Mouse (Mus musculus) hindbrain, embryonic 12.5 days (tissue): Measurements from ENCODE around the gene 4930442H23Rik. TPM values are rescaled to one million over a fixed set of nuclear protein-coding genes. Genes with fewer than 3 reads are reported as not detected.
A peak's percentile ranks its signal among the peaks of the same experiment; 100 is the strongest.
"Not testable (repeated sequence)": the region's sequence is repeated elsewhere in the genome, so short reads cannot be mapped to it uniquely, and the experiment has no call there.

Experiments
- ATAC-seq: fragments of 200-750 bp; cut with Nextera tagmentation; 2 replicates; pipeline ENCODE4 v1.8.0; 2017; ENCODE audit warnings: moderate TSS enrichment; ENCODE audit not compliant: low FRiP score
- H3K27ac ChIP-seq: fragments of 300-500 bp; sonication (generic); 2 replicates; pipeline ENCODE4 v1.5.1; 2016; ENCODE audit warnings: mild to moderate bottlenecking
- H3K27me3 ChIP-seq: fragments of 300-500 bp; sonication (generic); 2 replicates; pipeline ENCODE4 v1.6.1; 2016; ENCODE audit warnings: mild to moderate bottlenecking
- H3K36me3 ChIP-seq: fragments of 300-500 bp; sonication (generic); 2 replicates; pipeline ENCODE4 v1.6.1; 2016; ENCODE audit warnings: mild to moderate bottlenecking
- H3K4me1 ChIP-seq: fragments of 300-500 bp; sonication (generic); 2 replicates; pipeline ENCODE4 v1.6.1; 2016
- H3K4me2 ChIP-seq: fragments of 300-500 bp; sonication (generic); replicated peaks from 2 replicates; pipeline ENCODE4 v1.6.1; 2016; ENCODE audit warnings: mild to moderate bottlenecking
- H3K4me3 ChIP-seq: fragments of 300-500 bp; sonication (generic); 2 replicates; pipeline ENCODE4 v1.5.1; 2016; ENCODE audit warnings: mild to moderate bottlenecking
- H3K9ac ChIP-seq: fragments of 300-500 bp; sonication (generic); 2 replicates; pipeline ENCODE4 v1.6.1; 2016; ENCODE audit warnings: mild to moderate bottlenecking, moderate library complexity
- H3K9me3 ChIP-seq: fragments of 300-500 bp; sonication (generic); replicated peaks from 2 replicates; pipeline ENCODE4 v1.6.1; 2016; ENCODE audit warnings: mild to moderate bottlenecking
- whole genome bisulfite sequencing: fragments of 180-500 bp; shearing (Covaris S2); methylation state at CpG from one replicate; pipeline ENCODE4 v1.1.7; 2016; 5-methylcytosine and 5-hydroxymethylcytosine counted together
- polyA plus RNA-seq: library from polyadenylated mRNA; unstranded; fragments of >200 nt; fragmentation: Nextera tagmentation; extraction: Ambion mirVana; gene quantifications from 2 replicates; pipeline ENCODE4 v1.2.1, GENCODE M21; 2016

The 4930442H23Rik gene
- polyA plus RNA-seq: not detected in 2 replicates

DNA sequence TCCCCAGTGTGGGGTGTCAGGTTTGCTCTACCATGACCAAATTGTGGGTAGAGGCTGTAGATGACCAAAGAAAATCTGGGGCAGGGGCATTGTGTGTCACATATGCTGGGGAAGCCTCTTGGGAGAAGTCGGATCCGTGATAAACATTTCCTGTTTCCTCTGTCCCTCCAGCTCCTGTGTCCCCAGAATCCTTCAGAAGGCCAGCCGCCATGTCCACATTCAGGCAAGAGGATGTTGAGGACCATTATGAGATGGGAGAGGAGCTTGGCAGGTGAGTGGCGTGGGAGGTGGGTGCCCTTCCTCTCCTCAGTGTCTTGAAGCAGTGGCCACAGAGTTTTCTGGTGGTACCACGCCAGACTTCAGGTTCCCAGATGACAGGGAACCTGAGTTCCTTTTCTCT, at the start of gene 4930442H23Rik:
Gene 4930442H23Rik (minus strand): TSS at position 45 of the 400 bp plus-strand sequence.
- Histone ChIP-seq H3K27ac (peak within 1 kb of the TSS; percentile 86), H3K4me1 (peaks cover 26% of the 10 kb centered on the region), H3K4me2 (peak within 1 kb of the TSS; percentile 64), H3K36me3 (peaks cover 64% of the 10 kb centered on the region), H3K9ac (peak within 1 kb of the TSS; percentile 66), H3K9me3 (no peaks in the 10 kb centered on the region), H3K4me3 (peak within 1 kb of the TSS; percentile 61), H3K27me3 (no peaks in the 10 kb centered on the region)
- WGBS: 88% methylated on average over 5 of the region's 5 CpGs
- ATAC-seq: no peak

DNA sequence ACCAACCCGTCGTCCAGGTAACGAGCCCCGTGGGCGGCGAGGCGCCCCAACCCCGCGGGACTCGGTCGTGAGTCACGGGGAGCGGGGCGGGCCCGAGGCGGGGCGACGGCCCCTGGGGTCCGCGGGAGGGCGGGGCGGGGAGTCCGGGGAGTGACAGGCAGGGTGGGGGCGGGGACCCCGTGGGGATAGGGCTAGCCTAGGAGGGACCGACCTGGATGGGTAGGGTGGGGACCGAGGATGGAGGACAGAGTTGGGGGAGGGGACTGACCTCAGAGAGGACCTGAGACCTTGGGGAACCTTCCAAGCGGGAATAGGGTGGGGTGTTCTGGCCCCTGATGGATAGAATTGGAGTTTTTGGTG, 49.6 kb upstream of the 4930442H23Rik start:
- Histone ChIP-seq H3K9ac (peak overlapping the region; percentile 77), H3K4me1 (peaks cover 40% of the 10 kb centered on the region), H3K4me2 (peak overlapping the region; percentile 78), H3K4me3 (peak overlapping the region; percentile 64), H3K27me3 (peaks cover 27% of the 10 kb centered on the region), H3K27ac (0 out of 2 replicates have a peak overlapping the region, but pooled peaks have one; percentile 23), H3K9me3 (no peaks in the 10 kb centered on the region), H3K36me3 (no peaks in the 10 kb centered on the region)
- 2% methylated on average over 22 of the region's 28 CpGs for WGBS
- ATAC-seq: peak; percentile 36

GRCm38 (mm10) chr10:81232580-81233225, 49.1 kb upstream of the 4930442H23Rik start, which contains the start of gene Zfr2:
TSS of gene Zfr2 (plus strand) at chr10:81233155.
- Histone ChIP-seq H3K9me3 (no peaks in the 10 kb centered on the region), H3K27me3 (peaks cover 22% of the 10 kb centered on the region), H3K27ac (0 out of 2 replicates have a peak within 1 kb of the TSS, but pooled peaks have one; percentile 23), H3K4me2 (peak within 1 kb of the TSS; percentile 78), H3K4me3 (peak within 1 kb of the TSS; percentile 64), H3K4me1 (peaks cover 40% of the 10 kb centered on the region), H3K9ac (peak within 1 kb of the TSS; percentile 77), H3K36me3 (no peaks in the 10 kb centered on the region)
- 8% methylated on average over 29 of the region's 29 CpGs for WGBS
- peak; percentile 53 for ATAC-seq

DNA sequence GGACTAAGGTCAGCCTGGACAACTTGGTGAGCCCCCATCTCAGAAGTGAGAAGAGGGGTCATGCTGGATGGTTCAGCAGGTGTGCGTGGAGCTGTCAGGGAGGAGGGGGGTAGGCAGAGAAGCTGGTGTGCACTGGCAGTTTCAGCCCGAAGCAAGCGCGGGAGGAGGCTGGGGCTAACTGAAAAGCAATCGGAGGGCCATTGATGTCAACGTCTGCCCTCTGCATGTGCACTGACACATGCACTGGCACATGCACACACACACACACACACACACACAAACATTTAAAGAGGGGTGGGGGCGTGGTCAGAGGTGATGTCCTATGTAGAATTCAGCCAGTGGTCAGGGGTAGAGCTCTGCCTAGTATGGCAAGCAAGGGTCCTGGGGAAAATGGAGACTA, 47.8 kb upstream of the 4930442H23Rik start:
- Histone ChIP-seq H3K36me3 (no peaks in the 10 kb centered on the region), H3K4me2 (peak overlapping the region; percentile 62), H3K27me3 (peaks cover 17% of the 10 kb centered on the region; the same call in 1 of the 2 replicates), H3K9me3 (no peaks in the 10 kb centered on the region), H3K27ac (peak overlapping the region; percentile 85), H3K9ac (peak overlapping the region; percentile 27; the same call in 1 of the 2 replicates), H3K4me1 (peaks cover 38% of the 10 kb centered on the region), H3K4me3 (peak overlapping the region; percentile 58)
- ATAC-seq: 0 out of 2 replicates have a peak, but pooled peaks have one; percentile 1
- 48% methylated on average over 7 of the region's 7 CpGs for WGBS

DNA sequence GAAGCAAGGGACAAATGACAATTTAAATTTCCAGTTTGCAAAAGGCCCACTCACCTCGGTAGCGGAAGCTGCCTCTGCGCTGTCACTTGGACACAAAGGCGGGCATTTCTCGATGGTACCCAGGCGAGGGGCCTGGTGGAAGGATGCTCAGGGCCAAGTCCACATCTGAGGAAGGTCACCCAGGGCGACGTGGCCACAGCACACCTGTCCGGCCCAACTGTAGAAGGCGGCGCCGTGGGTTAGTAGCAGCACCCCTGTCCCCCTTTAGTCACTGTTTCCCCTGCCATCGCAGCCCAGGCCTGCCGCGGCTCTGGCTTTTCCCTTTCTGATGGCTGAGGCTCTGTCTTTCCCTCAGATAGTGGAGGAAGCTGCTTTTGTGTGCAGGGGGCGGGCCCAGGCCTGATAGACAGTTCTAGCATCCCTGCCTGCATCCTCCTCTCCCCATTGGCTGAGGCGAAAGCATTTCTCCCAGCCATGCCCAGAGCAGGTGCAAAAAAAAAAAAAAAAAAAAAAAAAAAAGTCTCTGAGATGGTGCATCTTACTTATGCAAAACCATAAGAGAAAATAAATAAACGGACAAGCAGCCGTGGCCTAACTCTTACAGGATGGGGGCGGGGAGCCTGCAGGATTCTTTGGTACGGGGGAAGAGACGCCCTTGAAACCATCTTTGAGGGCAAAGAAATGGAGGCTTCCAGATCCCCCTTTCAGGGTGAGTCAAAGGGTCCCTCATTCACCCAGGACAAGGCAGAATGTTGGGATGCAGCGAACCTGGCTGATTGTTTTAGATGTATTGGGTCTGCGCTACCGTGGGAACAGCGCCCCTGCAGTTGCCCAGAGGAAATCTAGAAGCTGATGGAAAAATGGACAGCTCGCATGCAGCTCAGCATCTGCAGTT, 47.0 kb upstream of the 4930442H23Rik start, which contains the start of gene Atcay:
Gene Atcay (minus strand): TSS at position 396 of the 895 bp plus-strand sequence.
- Histone ChIP-seq H3K9ac (peak within 1 kb of the TSS; percentile 77), H3K4me2 (peak within 1 kb of the TSS; percentile 62), H3K27me3 (peaks cover 17% of the 10 kb centered on the region; the same call in 1 of the 2 replicates), H3K36me3 (no peaks in the 10 kb centered on the region), H3K4me3 (peak within 1 kb of the TSS; percentile 58), H3K9me3 (no peaks in the 10 kb centered on the region), H3K4me1 (peaks cover 36% of the 10 kb centered on the region), H3K27ac (peak within 1 kb of the TSS; percentile 85)
- ATAC-seq: peak; percentile 90
- WGBS: 7% methylated on average over 27 of the region's 27 CpGs

GRCm38 (mm10) chr10:81229735-81230437, 46.2 kb upstream of the 4930442H23Rik start:
- peak overlapping the region; percentile 80 for H3K27ac ChIP-seq
- peaks cover 36% of the 10 kb centered on the region for H3K4me1 ChIP-seq
- ATAC-seq: peak; percentile 33; the same call in 1 of the 2 replicates
- H3K4me2 ChIP-seq: peak overlapping the region; percentile 62
- peaks cover 17% of the 10 kb centered on the region; the same call in 1 of the 2 replicates for H3K27me3 ChIP-seq
- H3K4me3 ChIP-seq: peak overlapping the region; percentile 58
- no peaks in the 10 kb centered on the region for H3K36me3 ChIP-seq
- peak overlapping the region; percentile 77 for H3K9ac ChIP-seq
- WGBS: 10% methylated on average over 20 of the region's 20 CpGs
- no peaks in the 10 kb centered on the region for H3K9me3 ChIP-seq

DNA sequence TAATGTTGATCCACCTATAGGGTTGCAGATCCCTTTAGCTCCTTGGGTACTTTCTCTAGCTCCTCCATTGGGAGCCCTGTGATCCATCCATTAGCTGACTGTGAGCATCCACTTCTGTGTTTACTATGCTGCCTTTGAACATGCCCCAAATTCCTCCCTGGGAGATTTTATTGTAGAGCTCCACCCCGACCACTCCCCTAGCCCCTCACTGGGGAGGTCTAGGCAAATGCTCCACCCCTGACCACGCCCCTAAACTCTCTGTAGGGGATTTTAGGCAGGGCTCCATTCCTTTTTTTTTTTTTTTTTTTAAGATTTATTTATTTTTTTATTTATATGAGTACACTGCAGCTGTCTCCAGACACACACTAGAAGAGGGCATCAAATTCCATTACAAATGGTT, 40.1 kb upstream of the 4930442H23Rik start:
- H3K27me3 ChIP-seq, H3K9me3 ChIP-seq, H3K9ac ChIP-seq, H3K4me1 ChIP-seq, H3K4me2 ChIP-seq, H3K27ac ChIP-seq, H3K4me3 ChIP-seq, ATAC-seq: not testable (repeated sequence)
- peaks cover 35% of the 10 kb centered on the region for H3K36me3 ChIP-seq
- WGBS: 73% methylated on average over 2 of the region's 2 CpGs

DNA sequence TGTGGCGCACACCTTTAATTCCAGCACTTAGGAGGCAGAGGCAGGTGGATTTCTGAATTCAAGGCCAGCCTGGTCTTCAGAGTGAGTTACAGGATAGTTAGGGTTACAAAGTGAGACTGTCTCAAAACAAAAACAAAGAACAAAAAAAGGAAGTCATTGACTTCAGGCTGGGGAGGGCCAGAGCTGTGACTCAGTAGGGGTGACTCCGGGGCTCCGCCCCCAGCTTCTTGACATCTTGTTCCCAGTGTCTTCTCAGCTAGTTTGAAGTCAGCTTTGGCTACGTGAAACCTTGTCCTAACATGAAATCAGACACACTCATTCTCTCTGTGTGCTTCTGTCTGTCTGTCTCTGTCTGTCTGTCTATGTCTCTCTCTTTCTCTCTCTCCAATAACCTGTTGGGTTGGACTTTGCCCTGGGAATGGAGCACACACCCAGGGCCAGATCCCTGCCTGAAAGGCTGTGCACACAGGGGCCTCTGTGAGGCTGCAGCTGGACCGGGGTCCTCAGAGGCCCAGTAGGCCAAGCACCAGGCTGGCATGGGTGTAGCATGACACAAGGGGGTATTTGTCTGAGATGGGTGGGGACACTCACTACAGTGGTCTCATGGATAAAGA, 37.9 kb upstream of the 4930442H23Rik start:
- H3K4me2 ChIP-seq: no peak overlapping the region
- no peaks in the 10 kb centered on the region for H3K27me3 ChIP-seq
- no peak overlapping the region for H3K4me3 ChIP-seq
- 87% methylated on average over 5 of the region's 5 CpGs for WGBS
- no peak overlapping the region for H3K9ac ChIP-seq
- no peaks in the 10 kb centered on the region for H3K4me1 ChIP-seq
- no peaks in the 10 kb centered on the region for H3K9me3 ChIP-seq
- H3K36me3 ChIP-seq: peaks cover 48% of the 10 kb centered on the region
- H3K27ac ChIP-seq: no peak overlapping the region
- no peak for ATAC-seq

DNA sequence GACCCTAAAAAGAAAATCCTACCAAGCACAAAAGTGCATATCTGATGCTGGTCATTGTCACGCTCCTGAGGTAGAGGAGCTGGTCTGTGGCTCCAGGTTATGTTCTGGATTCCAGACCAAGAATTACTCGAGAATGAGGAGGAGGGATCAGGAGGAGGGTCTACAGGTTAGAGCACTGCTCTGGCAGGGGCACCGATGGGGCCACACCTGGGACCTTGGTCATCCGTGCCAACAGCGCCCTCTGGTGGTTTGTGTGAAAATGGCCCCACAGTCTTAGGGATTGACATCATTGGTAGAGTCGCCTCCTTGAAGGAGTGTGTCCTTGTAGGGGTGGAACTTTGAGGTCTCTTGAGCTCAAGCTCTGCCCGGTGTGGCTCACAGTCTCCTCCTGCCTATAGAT, 34.3 kb upstream of the 4930442H23Rik start:
- Histone ChIP-seq H3K27ac (no peak overlapping the region), H3K4me1 (no peaks in the 10 kb centered on the region), H3K4me2 (no peak overlapping the region), H3K9ac (no peak overlapping the region), H3K9me3 (no peaks in the 10 kb centered on the region), H3K27me3 (no peaks in the 10 kb centered on the region), H3K36me3 (peaks cover 68% of the 10 kb centered on the region), H3K4me3 (no peak overlapping the region)
- 40% methylated on average over 7 of the region's 7 CpGs for WGBS
- 0 out of 2 replicates have a peak, but pooled peaks have one; percentile 29 for ATAC-seq

DNA sequence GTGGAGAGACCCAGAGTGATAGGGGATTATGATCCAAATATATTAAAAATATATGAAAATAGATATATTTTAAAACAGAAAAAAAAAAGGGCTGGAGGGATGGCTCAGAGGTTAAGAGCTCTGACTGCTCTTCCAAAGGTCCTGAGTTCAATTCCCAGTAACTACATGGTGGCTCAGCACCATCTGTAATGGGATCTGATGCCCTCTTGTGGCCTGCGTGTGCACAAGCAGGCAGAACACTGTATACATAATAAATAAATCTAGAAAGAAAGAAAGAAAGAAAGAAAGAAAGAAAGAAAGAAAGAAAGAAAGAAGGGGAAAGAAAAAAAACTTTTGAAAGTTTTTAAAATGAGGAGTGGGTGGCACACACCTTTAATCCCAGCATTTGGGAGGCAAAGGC, 33.6 kb upstream of the 4930442H23Rik start:
- H3K4me3 ChIP-seq, H3K9me3 ChIP-seq, H3K27ac ChIP-seq, H3K4me2 ChIP-seq, H3K9ac ChIP-seq, H3K27me3 ChIP-seq, H3K4me1 ChIP-seq, ATAC-seq: not testable (repeated sequence)
- WGBS: 22% methylated on average over 1 of the region's 1 CpGs
- peaks cover 75% of the 10 kb centered on the region for H3K36me3 ChIP-seq

GRCm38 (mm10) chr10:81216810-81217209, 33.2 kb upstream of the 4930442H23Rik start:
- Histone ChIP-seq H3K9me3 (peaks cover 7% of the 10 kb centered on the region; the same call in 1 of the 2 replicates), H3K9ac (no peak overlapping the region), H3K4me1 (no peaks in the 10 kb centered on the region), H3K27ac (no peak overlapping the region), H3K27me3 (no peaks in the 10 kb centered on the region), H3K36me3 (peaks cover 77% of the 10 kb centered on the region), H3K4me3 (no peak overlapping the region), H3K4me2 (no peak overlapping the region)
- 87% methylated on average over 6 of the region's 6 CpGs for WGBS
- ATAC-seq: no peak
